25 mouse cellular contexts compared by ENCODE assay signal in the genomic region with DNA sequence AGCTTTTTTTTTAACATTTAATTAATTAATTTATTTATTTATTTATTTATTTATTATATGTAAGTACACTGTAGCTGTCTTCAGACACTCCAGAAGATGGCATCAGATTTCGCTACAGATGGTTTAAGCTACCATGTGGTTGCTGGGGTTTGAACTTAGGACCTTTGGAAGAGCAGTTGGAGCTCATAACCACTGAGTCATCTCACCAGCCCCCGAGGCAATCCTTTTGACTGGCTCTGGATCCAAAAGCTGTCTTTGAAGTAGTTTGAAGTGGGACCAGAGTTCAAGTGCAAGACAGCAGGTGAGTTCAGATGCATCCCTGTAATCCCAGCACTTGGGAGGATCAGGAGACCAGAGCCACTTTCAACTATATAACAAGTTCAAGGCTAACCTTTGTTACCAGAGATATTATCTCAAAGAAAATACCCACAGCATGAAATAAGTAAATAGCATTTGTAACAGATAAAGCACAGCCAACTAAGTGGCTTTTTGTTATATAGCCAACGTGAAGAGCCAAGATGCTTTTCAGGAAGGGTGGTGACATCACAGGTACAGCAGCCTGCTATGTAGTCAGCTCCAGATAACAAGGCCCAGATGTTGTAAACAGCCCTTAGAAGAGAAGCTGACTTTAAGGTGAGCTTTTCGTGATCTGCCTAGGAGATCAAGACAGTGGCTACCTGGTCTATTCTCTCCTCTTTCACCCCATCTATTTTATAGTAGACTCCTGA. TPM values are rescaled to one million over a fixed set of nuclear protein-coding genes. Genes with fewer than 3 reads are reported as not detected.
DNase-seq lines count a peak whose midpoint lies in the region; ATAC-seq lines count a peak whose summit lies in the region.
"Had no signal": no experiment of that assay in that cellular context is flagged by ENCODE, and none has a peak within 500 bp of the region (broad histone marks: within the 10 kb centered on the region; RNA-seq: fewer than 3 reads in every experiment).

No protein-coding gene starts in this region.

- 52% methylated on average over 4 of the region's 4 CpGs for WGBS in liver, embryonic 13.5 days (ENCODE audit: insufficient replicate concordance)
- WGBS in liver, embryonic 11.5 days: 73% methylated on average over 4 of the region's 4 CpGs
- 54% methylated on average over 4 of the region's 4 CpGs for WGBS in liver, embryonic 16.5 days (ENCODE audit: insufficient replicate concordance)
- 88% methylated on average over 4 of the region's 4 CpGs for WGBS in hindbrain, embryonic 11.5 days

- H3K9ac ChIP-seq in liver, embryonic 13.5 days: peak overlapping the region; percentile 70
- no peak overlapping the region for H3K9ac ChIP-seq in liver, embryonic 11.5 days (ENCODE audit: low read depth, low read length)
- H3K9ac ChIP-seq in liver, embryonic 16.5 days (ENCODE audit: low read depth, low read length): peak overlapping the region; percentile 44
- no peak overlapping the region for H3K9ac ChIP-seq in hindbrain, embryonic 11.5 days (ENCODE audit: low read depth, low read length)
- H3K9ac ChIP-seq: embryonic facial prominence, embryonic 12.5 days; hindbrain, embryonic 13.5 days; kidney, embryonic 15.5 days; neural tube, embryonic 13.5 days had no signal

- no peaks in the 10 kb centered on the region for H3K27me3 ChIP-seq in liver, embryonic 13.5 days
- no peaks in the 10 kb centered on the region for H3K27me3 ChIP-seq in liver, embryonic 11.5 days (replicated peaks; ENCODE audit: control insufficient read depth, insufficient read depth, low read length)
- no peaks in the 10 kb centered on the region for H3K27me3 ChIP-seq in liver, embryonic 16.5 days (ENCODE audit: control insufficient read depth, insufficient read depth, low read depth, low read length)
- no peaks in the 10 kb centered on the region for H3K27me3 ChIP-seq in hindbrain, embryonic 11.5 days (ENCODE audit: control insufficient read depth, insufficient read depth, low read length)
- H3K27me3 ChIP-seq: neural tube, embryonic 13.5 days had no signal

- DNase-seq in liver, embryonic 13.5 days: no peak
- DNase-seq in liver, embryonic 11.5 days (ENCODE audit: low spot score): no peak
- peak; percentile 70 for DNase-seq in R1 (ENCODE audit: low read depth, low spot score)
- DNase-seq in hindbrain, embryonic 11.5 days (ENCODE audit: low spot score): no peak
- no peak for DNase-seq in cerebellum, postnatal 36 days
- DNase-seq in layer of hippocampus, postnatal 14 days (ENCODE audit: low spot score in 2 of 2): no peak
- DNase-seq: cerebellum, adult 8-10 months; heart, postnatal 14 days; layer of hippocampus, postnatal 36 days; lung, postnatal 10 days; midbrain, embryonic 14.5 days; right cerebral cortex, adult 18-20 months; thymus, postnatal 25 days had no signal

- no peaks in the 10 kb centered on the region for H3K9me3 ChIP-seq in liver, embryonic 13.5 days (replicated peaks)
- H3K9me3 ChIP-seq in liver, embryonic 11.5 days (ENCODE audit: control insufficient read depth, low read length): no peaks in the 10 kb centered on the region
- no peaks in the 10 kb centered on the region for H3K9me3 ChIP-seq in liver, embryonic 16.5 days (replicated peaks; ENCODE audit: control insufficient read depth, low read length)
- H3K9me3 ChIP-seq in hindbrain, embryonic 11.5 days (ENCODE audit: control insufficient read depth, low read length): no peaks in the 10 kb centered on the region
- H3K9me3 ChIP-seq: embryonic facial prominence, embryonic 12.5 days; G1E; hindbrain, embryonic 13.5 days; kidney, embryonic 15.5 days; neural tube, embryonic 13.5 days had no signal

- H3K36me3 ChIP-seq in liver, embryonic 13.5 days: no peaks in the 10 kb centered on the region
- no peaks in the 10 kb centered on the region for H3K36me3 ChIP-seq in liver, embryonic 11.5 days (ENCODE audit: control insufficient read depth, insufficient read depth, low read length)
- H3K36me3 ChIP-seq in liver, embryonic 16.5 days (ENCODE audit: control insufficient read depth, insufficient read depth): no peaks in the 10 kb centered on the region
- H3K36me3 ChIP-seq in hindbrain, embryonic 11.5 days (ENCODE audit: control insufficient read depth, insufficient read depth, low read length): no peaks in the 10 kb centered on the region
- H3K36me3 ChIP-seq: embryonic facial prominence, embryonic 12.5 days; G1E; hindbrain, embryonic 13.5 days; kidney, embryonic 15.5 days; neural tube, embryonic 13.5 days had no signal

- peak; percentile 47 for ATAC-seq in liver, embryonic 13.5 days (ENCODE audit: low read depth)
- ATAC-seq in liver, embryonic 11.5 days (replicated peaks; ENCODE audit: low FRiP score): no peak
- ATAC-seq in liver, embryonic 16.5 days (ENCODE audit: low read depth): peak; percentile 39; the same call in 1 of the 2 replicates
- ATAC-seq in hindbrain, embryonic 11.5 days (ENCODE audit: low FRiP score): no peak
- ATAC-seq: forebrain, embryonic 16.5 days; inflammation-experienced regulatory T-cells, adult 6 months had no signal

- H3K4me2 ChIP-seq in liver, embryonic 13.5 days: peak overlapping the region; percentile 34
- H3K4me2 ChIP-seq in liver, embryonic 11.5 days: no peak overlapping the region
- H3K4me2 ChIP-seq in liver, embryonic 16.5 days (ENCODE audit: low read depth, low read length): peak overlapping the region; percentile 24; the same call in 1 of the 2 replicates
- no peak overlapping the region for H3K4me2 ChIP-seq in hindbrain, embryonic 11.5 days (replicated peaks; ENCODE audit: low read depth, low read length)
- H3K4me2 ChIP-seq: embryonic facial prominence, embryonic 12.5 days; heart, embryonic 11.5 days; hindbrain, embryonic 13.5 days; kidney, embryonic 15.5 days; neural tube, embryonic 13.5 days had no signal

- peak overlapping the region; percentile 96 for H3K27ac ChIP-seq in liver, embryonic 13.5 days
- no peak overlapping the region for H3K27ac ChIP-seq in liver, embryonic 11.5 days (ENCODE audit: low read depth, low read length)
- H3K27ac ChIP-seq in liver, embryonic 16.5 days (ENCODE audit: low read length): peak overlapping the region; percentile 94
- no peak overlapping the region for H3K27ac ChIP-seq in hindbrain, embryonic 11.5 days (ENCODE audit: low read depth, low read length)
- H3K27ac ChIP-seq: embryonic facial prominence, embryonic 12.5 days; hindbrain, embryonic 13.5 days; kidney, embryonic 15.5 days; neural tube, embryonic 13.5 days had no signal

- H3K4me1 ChIP-seq in liver, embryonic 13.5 days (replicated peaks): peaks cover 88% of the 10 kb centered on the region
- peaks cover 25% of the 10 kb centered on the region for H3K4me1 ChIP-seq in liver, embryonic 11.5 days (replicated peaks; ENCODE audit: control insufficient read depth, insufficient read depth, low read length)
- H3K4me1 ChIP-seq in liver, embryonic 16.5 days (ENCODE audit: control insufficient read depth, low read depth, low read length): peaks cover 67% of the 10 kb centered on the region
- no peaks in the 10 kb centered on the region for H3K4me1 ChIP-seq in hindbrain, embryonic 11.5 days (replicated peaks; ENCODE audit: control insufficient read depth, insufficient read depth, low read length)
- H3K4me1 ChIP-seq: embryonic facial prominence, embryonic 12.5 days; hindbrain, embryonic 13.5 days; kidney, embryonic 15.5 days; neural tube, embryonic 13.5 days had no signal

- no peak overlapping the region for H3K4me3 ChIP-seq in liver, embryonic 13.5 days (replicated peaks)
- H3K4me3 ChIP-seq in liver, embryonic 11.5 days (ENCODE audit: low read depth, low read length): no peak overlapping the region
- H3K4me3 ChIP-seq in liver, embryonic 16.5 days (ENCODE audit: low read depth, low read length): no peak overlapping the region
- no peak overlapping the region for H3K4me3 ChIP-seq in hindbrain, embryonic 11.5 days (ENCODE audit: low read depth, low read length)
- H3K4me3 ChIP-seq: embryonic facial prominence, embryonic 12.5 days; hindbrain, embryonic 13.5 days; kidney, embryonic 15.5 days; neural tube, embryonic 13.5 days had no signal

RNA-seq across cellular contexts. Expression of gene Mkrn1, which starts 7.2 kb away (rescaled TPM):
- 197 and 202 TPM in 2 replicates for polyA plus RNA-seq in liver, embryonic 13.5 days (2015; fragmentation: Nextera tagmentation; extraction: Ambion mirVana)
- 50.8 and 53.5 TPM in 2 replicates for polyA plus RNA-seq in liver, embryonic 11.5 days (2014; fragmentation: Nextera tagmentation; extraction: Ambion mirVana)
- 256 and 283 TPM in 2 replicates for polyA plus RNA-seq in liver, embryonic 16.5 days (2015; fragmentation: Nextera tagmentation; extraction: Ambion mirVana)
- 127 and 147 TPM in 2 replicates for polyA plus RNA-seq in hindbrain, embryonic 11.5 days (2014; fragmentation: Nextera tagmentation; extraction: Ambion mirVana)
- total RNA-seq in layer of hippocampus, postnatal 14 days (2021): 100 to 1,000 TPM; 145 to 156 TPM

RNA-seq across cellular contexts. Expression of gene Rab19, which starts 46.5 kb away (rescaled TPM):
- 0.18 and 0.27 TPM in 2 replicates for polyA plus RNA-seq in liver, embryonic 13.5 days (2015; fragmentation: Nextera tagmentation; extraction: Ambion mirVana)
- 0.27 and 0.64 TPM in 2 replicates for polyA plus RNA-seq in liver, embryonic 11.5 days (2014; fragmentation: Nextera tagmentation; extraction: Ambion mirVana)
- 0.36 and 0.54 TPM in 2 replicates for polyA plus RNA-seq in liver, embryonic 16.5 days (2015; fragmentation: Nextera tagmentation; extraction: Ambion mirVana)
- 0.39 and 0.74 TPM in 2 replicates for polyA plus RNA-seq in hindbrain, embryonic 11.5 days (2014; fragmentation: Nextera tagmentation; extraction: Ambion mirVana)
- total RNA-seq in layer of hippocampus, postnatal 14 days (2021): under 1 TPM in 1 of 2 experiments, not detected in 1; 0.21 TPM
- total RNA-seq: adrenal gland, adult 18-20 months; layer of hippocampus, postnatal 36 days; left cerebral cortex, postnatal 14 days had no signal
- polyA plus RNA-seq: cortical plate, adult 2 months; G1E; neural tube, embryonic 13.5 days had no signal

RNA-seq across cellular contexts. Expression of gene Slc37a3, which starts 50.0 kb away (rescaled TPM):
- 6.8 and 8.0 TPM in 2 replicates for polyA plus RNA-seq in liver, embryonic 13.5 days (2015; fragmentation: Nextera tagmentation; extraction: Ambion mirVana)
- 14.8 and 16.2 TPM in 2 replicates for polyA plus RNA-seq in liver, embryonic 11.5 days (2014; fragmentation: Nextera tagmentation; extraction: Ambion mirVana)
- 9.2 and 9.9 TPM in 2 replicates for polyA plus RNA-seq in liver, embryonic 16.5 days (2015; fragmentation: Nextera tagmentation; extraction: Ambion mirVana)
- 47.0 and 50.3 TPM in 2 replicates for polyA plus RNA-seq in hindbrain, embryonic 11.5 days (2014; fragmentation: Nextera tagmentation; extraction: Ambion mirVana)
- total RNA-seq in layer of hippocampus, postnatal 14 days (2021): 10 to 100 TPM; 85.7 to 87.6 TPM

Comparison
In these comparisons a context has a peak if more than half of its experiments do, and no peak if none do; other contexts are left out.
1. ATAC-seq: peak in liver, embryonic 13.5 days (single experiment) and liver, embryonic 16.5 days (single experiment); none in liver, embryonic 11.5 days (single experiment) and hindbrain, embryonic 11.5 days (single experiment).
2. H3K27ac ChIP-seq: peak in liver, embryonic 13.5 days (single experiment) and liver, embryonic 16.5 days (single experiment); none in liver, embryonic 11.5 days (single experiment) and hindbrain, embryonic 11.5 days (single experiment).
3. H3K4me2 ChIP-seq: peak in liver, embryonic 13.5 days (single experiment) and liver, embryonic 16.5 days (single experiment); none in liver, embryonic 11.5 days (single experiment) and hindbrain, embryonic 11.5 days (single experiment).
4. H3K9ac ChIP-seq: peak in liver, embryonic 13.5 days (single experiment) and liver, embryonic 16.5 days (single experiment); none in liver, embryonic 11.5 days (single experiment) and hindbrain, embryonic 11.5 days (single experiment).